Mouse (Mus musculus): ENCODE results near the gene Csf2ra.
"Not testable (repeated sequence)": the region's sequence is repeated elsewhere in the genome, so short reads cannot be mapped to it uniquely, and the experiment has no call there.

Csf2ra gene

DNA sequence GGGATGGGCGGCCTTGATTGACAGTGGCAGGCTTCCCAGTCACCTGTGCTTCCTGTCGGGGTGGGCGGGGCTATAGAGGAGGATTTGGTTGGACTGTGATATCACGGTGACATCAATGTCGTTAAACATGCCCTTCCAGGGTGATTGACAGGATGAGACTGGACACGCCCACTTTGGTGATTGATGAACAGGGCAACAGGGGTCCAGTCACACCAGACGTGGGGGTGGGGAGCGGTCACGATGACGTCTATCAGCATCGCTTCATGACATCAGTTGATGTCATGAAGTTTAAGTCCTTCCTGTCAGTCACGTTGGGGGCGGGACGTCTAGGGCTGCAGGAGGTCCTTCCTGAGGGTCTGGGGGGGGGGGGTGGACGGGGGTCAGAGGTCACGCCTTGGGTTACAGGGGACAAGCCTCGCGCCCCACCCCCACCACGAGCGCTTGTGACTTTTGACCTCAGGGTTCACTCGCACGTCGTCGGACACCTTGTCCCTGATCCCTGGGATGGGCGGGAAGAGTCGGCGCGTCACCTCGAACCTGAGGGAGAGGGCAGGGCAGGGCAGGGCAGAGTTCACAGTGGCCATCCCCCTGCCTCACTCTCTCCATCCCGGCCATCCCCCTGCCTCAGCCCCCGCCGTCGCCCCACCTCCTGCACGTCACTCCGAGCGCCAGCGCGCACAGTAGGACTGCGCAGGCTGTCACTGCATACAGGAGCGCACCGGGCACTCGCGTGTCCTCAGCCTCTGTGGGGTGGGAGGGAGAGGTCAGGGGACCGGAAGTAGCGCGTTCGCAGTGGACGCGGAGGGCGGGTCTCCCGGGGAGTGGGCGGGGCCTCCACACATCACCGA is 3.3 kb downstream of the Csf2ra start:
- DNase-seq (ENCODE audit: low spot score): no peak

DNA sequence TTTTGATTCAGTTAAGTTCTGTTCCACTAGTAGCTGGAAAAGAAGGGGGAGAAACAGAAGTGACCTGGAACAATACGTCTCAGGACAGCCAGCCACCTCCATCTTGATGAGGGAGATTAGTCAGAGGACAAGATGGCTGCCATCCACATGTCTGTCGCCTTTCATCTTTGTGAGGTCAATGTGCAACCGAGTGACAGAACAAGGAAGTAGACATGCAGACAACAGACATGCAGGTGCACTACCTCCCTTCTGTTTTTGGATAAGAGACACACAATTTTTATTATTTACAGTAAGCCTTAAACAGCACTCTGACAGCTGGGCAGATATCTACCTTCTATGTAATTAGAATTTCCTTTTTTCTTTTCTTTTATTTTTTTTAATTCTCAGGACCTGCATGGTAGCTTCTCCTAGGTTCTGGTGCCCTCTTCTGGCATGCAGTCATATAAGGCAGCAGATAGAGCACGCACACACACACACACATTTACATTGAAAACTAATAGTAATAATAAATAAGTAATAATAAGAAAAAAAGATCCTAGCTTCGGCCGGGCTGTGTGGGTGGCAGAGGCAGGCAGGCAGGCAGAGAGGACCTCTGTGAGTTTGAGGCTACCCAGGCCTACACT is 4.4 kb downstream of the Csf2ra start:
- no peak for DNase-seq (ENCODE audit: low spot score)

DNA sequence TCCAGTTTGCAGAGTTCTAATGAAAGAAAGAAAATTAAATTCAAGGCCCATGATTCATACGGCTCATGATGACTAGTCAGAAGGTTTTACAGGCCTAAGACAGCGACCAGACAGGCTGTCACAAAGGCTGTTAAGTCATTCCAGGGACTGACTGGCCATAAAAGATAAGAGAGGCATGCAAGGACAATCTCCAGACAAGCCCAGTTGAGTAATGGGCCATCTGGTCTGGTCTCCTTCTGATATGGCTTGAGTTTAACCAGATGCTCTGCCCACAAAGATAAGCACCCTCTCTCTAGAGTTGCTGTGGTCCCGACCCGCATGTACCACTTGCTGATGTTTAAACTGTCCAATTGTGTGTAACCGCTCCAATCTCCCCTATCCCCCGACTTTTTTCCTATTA is 20.7 kb downstream of the Csf2ra start:
- DNase-seq (ENCODE audit: low spot score): not testable (repeated sequence)

DNA sequence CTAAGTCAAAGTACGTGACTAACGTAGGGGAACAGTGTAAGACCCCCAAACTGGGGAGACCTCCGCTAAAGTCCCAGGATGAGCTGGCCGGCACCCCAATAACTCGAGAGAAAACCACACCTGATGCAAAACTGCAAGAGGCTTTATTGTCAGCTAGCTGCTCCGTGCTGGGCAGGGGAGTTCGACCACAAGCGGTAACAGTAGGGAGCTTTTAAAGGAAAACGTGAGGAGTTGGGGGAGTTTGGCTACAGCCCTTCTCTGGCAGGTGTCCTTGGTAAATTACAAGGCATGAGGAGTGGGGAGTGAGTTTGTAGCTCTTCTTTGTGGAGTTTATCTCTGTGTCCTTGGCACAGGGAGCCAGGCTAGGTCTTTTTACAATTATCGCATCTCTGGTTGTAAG is 28.4 kb downstream of the Csf2ra start:
- peak; percentile 42 for DNase-seq (ENCODE audit: low spot score)

DNA sequence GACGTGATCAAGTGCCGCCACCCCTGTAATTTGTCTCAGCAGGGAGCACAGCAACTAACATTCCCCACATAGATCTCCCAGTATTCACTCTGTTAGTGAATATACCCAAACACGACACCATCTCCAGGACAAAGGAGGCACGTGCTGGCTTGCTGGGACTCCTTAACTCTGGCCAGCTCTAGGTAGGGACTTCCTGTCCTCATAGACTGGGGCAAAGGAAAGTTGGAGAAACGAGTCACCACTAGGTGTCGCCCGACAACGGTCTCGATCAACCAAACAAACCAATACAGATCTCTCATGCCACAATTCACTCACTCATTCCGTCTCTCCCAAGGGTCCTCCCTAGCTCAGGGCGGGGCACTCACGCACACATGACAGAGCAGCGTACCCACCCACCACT is 28.9 kb downstream of the Csf2ra start:
- peak; percentile 80 for DNase-seq (ENCODE audit: low spot score)

DNA sequence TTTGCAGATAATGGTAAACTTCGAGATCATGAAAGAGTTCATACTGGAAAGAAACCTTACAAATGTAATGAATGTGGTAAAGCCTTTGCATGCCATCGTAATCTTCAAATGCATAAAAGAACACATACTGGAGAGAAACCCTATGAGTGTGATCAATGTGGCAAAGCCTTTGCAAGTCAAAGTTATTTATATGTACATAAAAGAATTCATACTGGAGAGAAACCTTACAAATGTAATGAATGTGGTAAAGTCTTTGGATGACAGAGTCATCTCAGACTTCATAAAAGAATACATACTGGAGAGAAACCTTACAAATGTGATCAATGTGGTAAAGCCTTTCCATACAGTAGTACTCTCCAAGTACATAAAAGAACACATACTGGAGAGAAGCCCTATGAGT is 44.6 kb downstream of the Csf2ra start, which contains the start of gene Gm6020:
TSS of gene Gm6020 (plus strand) at position 301 of the 400 bp plus-strand sequence.
- not testable (repeated sequence) for DNase-seq (ENCODE audit: low spot score)

DNA sequence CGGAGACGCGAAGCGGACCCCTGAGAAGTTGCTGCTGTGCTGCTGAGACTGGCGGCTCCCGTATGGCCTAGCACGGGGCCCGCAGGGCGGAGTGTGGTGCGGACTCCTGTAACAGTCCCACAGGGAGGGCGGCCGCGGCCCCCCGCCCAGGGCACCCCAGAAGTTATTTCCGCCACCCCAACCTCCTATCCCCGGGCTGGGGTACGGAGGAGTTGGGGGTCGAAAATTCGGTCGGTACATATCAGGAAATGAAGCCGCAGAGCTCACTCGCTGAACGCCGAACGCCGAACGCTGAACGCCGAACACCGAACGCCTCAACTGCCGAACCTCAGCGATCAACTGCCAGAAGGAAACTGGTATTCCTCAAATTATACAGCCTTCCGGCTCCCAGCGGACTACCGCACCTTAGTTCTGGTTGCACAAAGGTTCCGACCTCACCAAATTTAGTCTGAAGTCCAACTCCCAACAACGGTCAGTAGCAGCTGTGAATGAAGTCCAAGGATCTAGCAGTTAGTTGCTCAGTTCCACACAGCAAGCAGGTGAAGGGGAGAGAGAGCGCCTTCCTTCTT is 52.4 kb downstream of the Csf2ra start, which contains the start of gene Gm7102:
TSS of gene Gm7102 (minus strand) at position 554 of the 569 bp plus-strand sequence.
- DNase-seq (ENCODE audit: low spot score): no peak

Data from ovary, postnatal 36 days (tissue).